Mouse (Mus musculus) gastrocnemius, adult 8-10 months (tissue): ENCODE results near the gene Trmt2a. TPM values are rescaled to one million over a fixed set of nuclear protein-coding genes. Genes with fewer than 3 reads are reported as not detected.
"Not testable (repeated sequence)": the region's sequence is repeated elsewhere in the genome, so short reads cannot be mapped to it uniquely, and the experiment has no call there.

Source experiments
- DNase-seq, 2 experiments: peaks; one replicate each; pipeline ENCODE4 v3.0.0; 2022; ENCODE audit warnings: low spot score in 2 of 2
- microRNA-seq: library from miRNA; unstranded; fragments of <30 nt; microRNA quantifications from one replicate; pipeline ENCODE4 v1.2.0, GENCODE M21; 2022
- total RNA-seq, 4 experiments: library from RNA; stranded (reverse); gene quantifications; 2 replicates each; pipeline ENCODE4 v1.2.4; 2022

Trmt2a gene
- total RNA-seq, 4 experiments from 2014 or later, result 7.9 to 11.4 (median 9.3) TPM

DNA sequence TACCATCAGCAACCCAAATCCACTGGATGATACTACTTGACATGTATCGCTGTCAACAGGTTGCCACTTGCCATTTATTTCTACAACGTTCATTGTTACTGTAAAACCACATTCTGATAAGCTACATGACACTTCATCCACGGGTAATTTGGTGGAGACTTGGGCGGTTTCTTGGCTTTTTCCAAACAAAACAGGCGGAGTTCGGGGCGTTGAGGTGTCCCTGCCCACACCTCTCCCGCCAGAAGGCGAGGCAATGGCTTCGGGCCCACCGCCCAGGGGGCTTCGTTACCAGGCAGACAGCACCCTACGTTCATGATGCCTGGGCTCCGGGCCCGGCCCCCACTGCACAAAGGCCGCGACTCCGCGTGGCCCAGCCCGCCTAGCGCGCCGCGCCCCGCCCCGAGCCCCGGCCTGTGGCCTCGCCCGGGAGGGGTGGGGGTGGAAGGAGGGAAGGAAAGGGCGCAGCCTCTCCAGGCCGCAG is 40.1 kb downstream of the Trmt2a start:
- peak in 1 of 2 experiments; percentile 69 for DNase-seq

DNA sequence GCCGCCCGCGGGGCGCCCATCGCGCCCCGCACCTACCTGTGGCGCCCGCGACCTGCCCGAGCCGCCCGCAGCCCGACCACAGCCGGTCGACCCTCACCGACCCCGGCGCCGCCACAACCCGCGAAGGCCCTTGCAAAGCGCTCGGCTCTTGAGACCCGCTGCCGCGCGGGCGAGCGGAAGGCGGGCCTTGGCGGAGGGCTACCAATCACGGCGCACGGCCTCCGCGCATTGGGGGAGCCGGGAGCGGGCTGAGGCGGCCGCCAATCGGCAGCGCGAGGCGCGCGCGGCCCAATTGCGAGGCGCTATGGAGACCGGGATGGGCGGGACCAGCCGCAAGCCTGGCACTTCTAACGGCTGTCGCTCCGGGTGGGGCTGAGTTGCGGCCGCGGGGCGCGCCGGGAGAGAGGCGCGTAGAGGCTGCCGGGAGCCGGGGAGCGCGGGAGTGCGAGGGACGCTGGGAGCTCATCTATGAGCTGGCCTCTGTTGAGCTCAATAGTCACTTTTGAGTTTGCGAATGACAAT is 40.6 kb downstream of the Trmt2a start, which contains the start of gene Dgcr8:
Dgcr8 (minus strand) TSS at position 180 of the 522 bp plus-strand sequence.
- peak; percentile 97 for DNase-seq

DNA sequence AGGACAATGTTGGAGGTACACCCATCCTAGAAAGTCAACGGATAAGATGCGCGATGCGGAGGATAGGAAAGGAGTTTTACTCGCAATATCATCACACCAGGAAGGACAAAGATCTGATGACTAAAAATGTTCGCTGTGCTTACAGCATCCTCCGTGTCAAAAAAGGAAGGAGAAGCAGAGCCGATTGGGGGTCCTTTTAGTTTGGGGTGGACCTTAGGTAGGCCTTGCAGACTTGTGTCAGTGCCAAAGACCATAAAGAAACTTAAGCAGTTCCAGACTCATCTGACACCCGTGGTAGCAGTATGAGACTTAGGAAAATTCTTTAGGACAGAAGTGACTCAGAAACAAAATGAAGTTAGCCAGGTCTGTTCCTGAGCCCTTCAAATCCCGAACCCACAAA is 41.1 kb downstream of the Trmt2a start:
- DNase-seq, result not testable (repeated sequence)

Small RNA genes within 50 kb of the gene (microRNA-seq; reads per million reads assigned to microRNA genes)
- gene Gm24572 (not detected), gene Mir1306 (190 reads per million, percentile 60 among the genes with 10 or more reads in this experiment)

Other genes with a start within 250 kb of the Trmt2a start
- 10 to 100 TPM; 48.2 to 56.8 (median 51.2) TPM for gene Dgcr6, start 195.8 kb upstream of the Trmt2a start, total RNA-seq
- 10 to 100 TPM in 2 of 4 experiments, 1 to 10 TPM in 2; 7.8 to 16.8 (median 9.7) TPM for gene Prodh, start 158.5 kb upstream of the Trmt2a start, total RNA-seq
- gene Rtn4r, start 121.0 kb upstream of the Trmt2a start, total RNA-seq, result under 1 TPM in 1 of 4 experiments, not detected in 3; 0.15 TPM
- not detected for gene Ccdc188, start 30.8 kb upstream of the Trmt2a start, total RNA-seq
- 10 to 100 TPM; 22.8 to 29.6 (median 26.2) TPM for gene Zdhhc8, start 13.5 kb upstream of the Trmt2a start, total RNA-seq
- 10 to 100 TPM; 15.8 to 20.5 (median 19.1) TPM for gene Ranbp1, start 53 bp downstream of the Trmt2a start, total RNA-seq
- gene Gm49776, start 9.6 kb downstream of the Trmt2a start, total RNA-seq, result not detected
- gene Dgcr8, start 40.6 kb downstream of the Trmt2a start, total RNA-seq, result 10 to 100 TPM; 10.7 to 14.7 (median 12.5) TPM
- gene Tango2, start 99.4 kb downstream of the Trmt2a start, total RNA-seq, result 10 to 100 TPM; 29.9 to 53.4 (median 43.1) TPM
- 10 to 100 TPM in 2 of 4 experiments, 1 to 10 TPM in 2; 7.8 to 12.7 (median 9.9) TPM for gene Arvcf, start 99.5 kb downstream of the Trmt2a start, total RNA-seq
- gene Txnrd2, start 177.7 kb downstream of the Trmt2a start, total RNA-seq, result 10 to 100 TPM; 17.2 to 23.5 (median 21.3) TPM
- gene Comt, start 178.2 kb downstream of the Trmt2a start, total RNA-seq, result 10 to 100 TPM; 36.7 to 39.9 (median 38.5) TPM